Mouse (Mus musculus): ENCODE data around the gene Lpar5. TPM values are rescaled to one million over a fixed set of nuclear protein-coding genes. Genes with fewer than 3 reads are reported as not detected.

Gene Lpar5
- total RNA-seq, 4 experiments from 2014 or later = 0.23 to 3.9 (median 1.9) TPM

DNA sequence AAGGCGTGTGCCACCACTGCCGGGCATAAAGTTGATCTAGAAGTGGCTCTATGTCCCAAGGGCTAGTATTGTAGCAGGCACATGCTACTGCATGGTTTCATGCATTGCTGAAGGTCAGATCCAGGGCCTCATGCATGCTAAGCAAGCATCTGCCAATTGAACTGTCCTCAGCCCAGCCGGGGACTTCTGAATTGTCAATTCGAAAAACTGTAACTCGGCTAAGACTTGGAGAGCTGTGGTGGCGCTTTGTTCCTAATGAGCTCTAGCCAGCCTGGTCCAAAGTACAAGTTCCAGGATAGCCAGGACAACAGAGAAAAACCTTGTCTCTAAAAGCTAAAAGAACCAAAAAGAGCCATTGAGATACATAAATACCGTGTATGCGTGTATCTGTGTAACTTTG lies 51.7 kb downstream of the Lpar5 start:
- no peak for DNase-seq (ENCODE audit: low spot score in 2 of 2)

DNA sequence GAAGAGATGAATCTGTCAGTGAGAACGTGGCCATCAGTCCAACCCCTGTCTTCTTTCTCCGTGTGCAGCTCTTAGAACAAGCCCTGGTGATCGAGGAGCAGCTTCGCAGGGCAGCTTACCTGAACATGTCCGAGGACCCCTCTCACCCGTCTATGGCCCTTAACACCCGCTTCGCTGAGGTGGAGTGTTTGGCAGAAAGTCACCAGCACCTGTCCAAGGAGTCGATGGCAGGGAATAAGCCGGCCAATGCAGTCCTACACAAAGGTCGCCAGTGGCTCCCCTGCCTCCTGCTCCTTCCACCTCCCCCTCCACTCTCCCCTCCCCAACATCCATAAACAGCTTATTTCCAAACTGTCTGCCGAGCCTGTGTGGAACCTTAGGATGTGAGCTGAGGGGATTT lies 61.0 kb downstream of the Lpar5 start:
- DNase-seq (ENCODE audit: low spot score in 2 of 2) = no peak

DNA sequence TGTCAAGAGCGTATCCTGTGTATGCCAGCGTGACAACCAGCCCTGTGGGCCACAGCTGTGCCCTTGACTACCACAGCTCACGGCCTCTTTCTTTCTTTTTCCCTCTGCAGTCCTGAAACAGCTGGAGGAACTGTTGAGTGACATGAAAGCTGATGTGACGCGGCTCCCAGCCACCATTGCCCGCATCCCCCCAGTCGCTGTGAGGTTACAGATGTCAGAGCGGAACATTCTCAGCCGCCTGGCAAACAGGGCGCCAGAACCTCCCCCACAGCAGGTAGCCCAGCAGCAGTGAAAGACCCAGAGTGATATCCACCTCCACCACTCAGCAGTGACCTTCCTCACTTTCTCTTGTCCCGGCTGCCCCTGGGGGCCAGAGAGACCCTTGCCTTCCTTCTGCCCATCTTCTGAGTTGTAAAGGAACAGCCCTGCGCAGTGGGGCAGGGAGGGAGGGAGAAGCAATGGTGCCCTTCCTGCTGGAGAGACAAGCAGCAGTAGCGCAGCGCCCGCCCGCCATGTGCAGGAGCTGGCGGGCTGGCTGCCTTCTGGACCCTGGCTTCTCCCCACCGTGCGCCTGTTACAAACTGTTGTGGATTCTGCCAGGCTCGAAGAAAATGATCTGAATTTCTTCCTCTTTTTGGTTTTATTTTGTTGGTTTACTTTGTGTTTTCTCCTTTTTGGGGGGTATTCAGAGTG lies 62.1 kb downstream of the Lpar5 start:
- no peak for DNase-seq (ENCODE audit: low spot score in 2 of 2)

DNA sequence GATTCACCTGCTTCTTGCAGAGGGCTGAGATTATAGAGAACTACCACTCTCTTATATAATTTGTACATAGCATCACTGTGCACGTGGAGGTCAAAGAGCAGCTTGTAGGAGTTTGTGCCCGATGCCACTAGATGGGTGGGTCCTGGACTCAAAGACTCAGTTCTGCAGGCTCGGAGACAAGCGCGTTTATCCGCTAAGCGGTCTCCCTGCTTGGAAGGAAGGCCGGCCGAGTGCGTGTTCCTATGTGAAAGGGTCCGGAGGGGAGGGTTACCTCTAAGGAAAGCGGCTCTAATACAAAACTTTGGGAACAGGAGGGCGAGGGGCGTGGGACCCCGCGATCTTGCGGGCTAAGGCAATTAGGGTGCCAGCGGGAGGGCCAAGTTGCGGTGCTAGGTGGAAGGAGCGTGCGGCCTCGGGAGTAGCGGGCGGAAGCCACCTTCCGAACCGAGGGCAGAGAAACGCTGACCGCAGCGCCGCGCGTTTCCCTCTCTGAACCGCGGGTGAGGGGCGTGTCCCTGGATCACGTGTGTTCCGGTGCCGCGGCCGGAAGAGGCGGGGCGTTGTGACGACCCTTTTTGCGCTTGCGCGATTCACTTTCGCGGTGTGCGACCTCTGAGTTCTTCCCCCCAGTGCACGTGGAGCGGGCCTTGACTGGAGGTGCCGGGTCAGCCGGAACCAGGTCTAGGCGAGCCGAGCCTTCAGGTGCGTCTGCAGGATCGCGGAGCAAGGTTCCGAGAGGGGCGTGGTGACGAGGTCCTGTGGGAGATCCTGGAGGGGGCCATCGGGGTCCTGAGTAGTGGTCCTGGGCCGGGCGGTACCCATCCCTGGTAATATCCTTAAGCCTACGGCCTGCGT lies 63.8 kb downstream of the Lpar5 start, which contains the start of gene Nop2:
Gene Nop2, plus strand, starts transcription at position 608 of the 855 bp plus-strand sequence.
- DNase-seq (ENCODE audit: low spot score in 2 of 2) = peak; percentile 64 to 77

Small RNAs within 50 kb of the gene (microRNA-seq; reads per million reads assigned to microRNA genes)
- 1.3 to 2.5 reads per million in 2 experiments for gene Mir7045

Other genes starting within 250 kb of the Lpar5 start
- 100 to 1,000 TPM; 181 to 196 (median 186) TPM for gene Usp5, start 238.4 kb upstream of the Lpar5 start, total RNA-seq (2022)
- 1 to 10 TPM in 2 of 4 experiments, under 1 TPM in 2; 0.61 to 1.0 (median 0.95) TPM for gene Cdca3, start 238.4 kb upstream of the Lpar5 start, total RNA-seq (2022)
- under 1 TPM in 2 of 4 experiments, not detected in 2; 0.36 to 0.96 TPM for gene Gnb3, start 227.6 kb upstream of the Lpar5 start, total RNA-seq (2022)
- gene P3h3, start 210.2 kb upstream of the Lpar5 start, total RNA-seq (2022) = 10 to 100 TPM; 32.2 to 51.8 (median 36.4) TPM
- 100 to 1,000 TPM; 171 to 204 (median 183) TPM for gene Gpr162, start 203.9 kb upstream of the Lpar5 start, total RNA-seq (2022)
- under 1 TPM in 2 of 4 experiments, not detected in 2; 0.12 to 0.38 TPM for gene Cd4, start 179.7 kb upstream of the Lpar5 start, total RNA-seq (2022)
- gene Lag3, start 156.2 kb upstream of the Lpar5 start, total RNA-seq (2022) = 10 to 100 TPM in 2 of 4 experiments, 1 to 10 TPM in 2; 1.6 to 15.6 (median 8.5) TPM
- gene Ptms, start 147.8 kb upstream of the Lpar5 start, total RNA-seq (2022) = 100 to 1,000 TPM; 881 to 936 (median 911) TPM
- gene Mlf2, start 136.5 kb upstream of the Lpar5 start, total RNA-seq (2022) = 100 to 1,000 TPM; 564 to 596 (median 590) TPM
- gene Cops7a, start 102.4 kb upstream of the Lpar5 start, total RNA-seq (2022) = 100 to 1,000 TPM; 129 to 152 (median 145) TPM
- gene Pianp, start 71.2 kb upstream of the Lpar5 start, total RNA-seq (2022) = 100 to 1,000 TPM; 115 to 179 (median 146) TPM
- 10 to 100 TPM; 44.6 to 54.5 (median 50.6) TPM for gene Zfp384, start 58.8 kb upstream of the Lpar5 start, total RNA-seq (2022)
- gene Ing4, start 28.2 kb upstream of the Lpar5 start, total RNA-seq (2022) = 10 to 100 TPM; 50.1 to 63.5 (median 55.4) TPM
- gene Acrbp, start 18.2 kb upstream of the Lpar5 start, total RNA-seq (2022) = 10 to 100 TPM; 12.8 to 20.9 (median 15.6) TPM
- 100 to 1,000 TPM; 159 to 187 (median 175) TPM for gene Chd4, start 28.1 kb downstream of the Lpar5 start, total RNA-seq (2022)
- gene Nop2, start 64.0 kb downstream of the Lpar5 start, total RNA-seq (2022) = 10 to 100 TPM; 33.0 to 33.9 (median 33.5) TPM
- 10 to 100 TPM; 67.2 to 78.4 (median 74.4) TPM for gene Iffo1, start 77.3 kb downstream of the Lpar5 start, total RNA-seq (2022)
- gene Gapdh, start 98.5 kb downstream of the Lpar5 start, total RNA-seq (2022) = 1,000 to 10,000 TPM; 2,500 to 2,996 (median 2,728) TPM
- gene Ncapd2, start 123.8 kb downstream of the Lpar5 start, total RNA-seq (2022) = 10 to 100 TPM; 21.7 to 33.4 (median 23.7) TPM
- gene Mrpl51, start 123.9 kb downstream of the Lpar5 start, total RNA-seq (2022) = 10 to 100 TPM; 63.7 to 67.8 (median 64.6) TPM
- 100 to 1,000 TPM in 1 of 4 experiments, 10 to 100 TPM in 3; 80.8 to 101 (median 90.5) TPM for gene Vamp1, start 147.6 kb downstream of the Lpar5 start, total RNA-seq (2022)
- 1 to 10 TPM; 4.0 to 6.8 (median 5.0) TPM for gene Tapbpl, start 163.9 kb downstream of the Lpar5 start, total RNA-seq (2022)
- gene Cd27, start 169.1 kb downstream of the Lpar5 start, total RNA-seq (2022) = not detected
- under 1 TPM in 2 of 4 experiments, not detected in 2; 0.20 to 0.31 TPM for gene Tuba3a, start 218.1 kb downstream of the Lpar5 start, total RNA-seq (2022)
- gene Ltbr, start 246.0 kb downstream of the Lpar5 start, total RNA-seq (2022) = 10 to 100 TPM in 2 of 4 experiments, 1 to 10 TPM in 2; 8.1 to 16.8 (median 11.5) TPM